Mouse (Mus musculus): ENCODE measurements at regions not wholly inside any gene's neighbourhood (a gene's known extent, or its start where the extent isn't known, plus 50 kb on each side); places are given as distances from the start of the nearest gene placed in this dataset.

- TF ChIP-seq CTCF (IDR thresholded peaks at IDR 0.05; ENCODE audit: borderline replicate concordance, insufficient read depth, low read length) (no peak), POLR2A (IDR thresholded peaks at IDR 0.05; ENCODE audit: low read depth, low read length) (no peak)
These were observed 122.0 kb upstream of the Magi3 start for GRCm38 (mm10) chr3:104342220-104342619.
